Mouse (Mus musculus) erythroid progenitor cell, adult 5-6 weeks (primary cell): ENCODE measurements around the gene Nckap5. TPM values are rescaled to one million over a fixed set of nuclear protein-coding genes. Genes with fewer than 3 reads are reported as not detected.

Experiments
- ATAC-seq: replicated peaks from 2 replicates; pipeline ENCODE4 v1.8.0; 2016; ENCODE audit warnings: moderate number of reproducible peaks, mild to moderate bottlenecking, moderate TSS enrichment, inconsistent platforms; ENCODE audit not compliant: poor library complexity, low FRiP score, severe bottlenecking
- total RNA-seq, 2 experiments: library from RNA; stranded (forward) in 1 of 2; stranded (reverse) in 1 of 2; fragments of 150-400 nt in 1 of 2; fragments of 186-747, 209-891 nt in 1 of 2; gene quantifications; 2 replicates each; pipeline versions ENCODE4 v1.2.3 to v1.2.4; 2015 to 2017; ENCODE audit warnings: low replicate concordance in 2 of 2

Nckap5 gene
- total RNA-seq, 2 experiments from 2014 or later = not detected

DNA sequence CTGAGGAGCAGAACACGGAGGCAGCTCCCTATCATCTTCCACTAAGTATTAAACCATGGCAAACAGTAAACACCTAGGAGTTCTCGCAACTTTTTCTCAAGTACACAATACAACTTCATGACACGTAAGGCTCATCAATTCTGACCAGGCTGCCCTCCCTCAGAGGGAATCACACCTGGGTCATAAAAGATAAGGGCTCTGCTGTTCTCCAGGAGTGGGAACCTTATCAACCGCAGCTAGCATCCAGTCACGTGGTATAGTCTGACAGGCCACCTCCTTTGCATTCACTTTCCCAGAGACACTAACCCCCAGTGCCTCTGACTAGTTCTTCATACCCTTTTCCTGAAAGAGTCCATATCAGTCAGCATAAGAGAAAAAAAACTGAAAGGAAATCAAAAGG is 179.8 kb downstream of the Nckap5 start:
- no peak for ATAC-seq

DNA sequence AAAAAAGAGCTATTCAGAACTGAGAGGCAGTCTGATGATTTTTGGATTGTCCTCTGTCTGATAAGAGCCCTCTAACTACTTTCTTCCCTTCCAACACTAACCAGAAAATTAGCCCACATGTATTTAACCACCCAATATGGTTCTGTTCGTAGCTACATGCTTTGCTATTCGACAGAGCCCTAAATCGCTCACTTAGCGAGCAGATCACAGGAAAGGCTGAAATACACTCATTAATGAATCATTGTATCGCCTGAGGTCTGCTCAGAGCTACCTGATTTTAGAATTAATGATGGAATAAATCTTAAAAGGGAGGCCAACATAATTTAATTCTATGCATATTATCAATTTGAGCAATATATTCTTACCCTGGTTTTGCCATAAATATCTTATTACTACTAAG is 187.8 kb downstream of the Nckap5 start:
- ATAC-seq = no peak

DNA sequence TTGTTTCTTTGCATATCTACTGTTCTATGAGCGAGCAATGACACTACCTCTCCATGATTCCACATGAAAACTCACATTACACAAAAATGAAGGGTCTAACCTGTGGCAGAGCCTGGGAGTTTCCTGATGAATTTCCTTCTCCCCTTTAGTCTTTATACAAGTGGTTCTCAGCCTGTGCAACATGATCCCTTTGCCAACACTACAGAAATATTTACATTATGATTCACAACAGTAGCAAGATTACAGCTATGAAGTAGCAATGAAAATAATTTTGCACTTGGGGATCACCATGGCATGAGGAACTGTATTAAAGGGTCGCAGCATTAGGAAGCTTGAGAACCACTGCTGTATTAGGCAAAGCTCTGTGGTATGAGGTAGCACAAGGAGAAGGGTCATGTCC is 191.1 kb downstream of the Nckap5 start:
- no peak for ATAC-seq

DNA sequence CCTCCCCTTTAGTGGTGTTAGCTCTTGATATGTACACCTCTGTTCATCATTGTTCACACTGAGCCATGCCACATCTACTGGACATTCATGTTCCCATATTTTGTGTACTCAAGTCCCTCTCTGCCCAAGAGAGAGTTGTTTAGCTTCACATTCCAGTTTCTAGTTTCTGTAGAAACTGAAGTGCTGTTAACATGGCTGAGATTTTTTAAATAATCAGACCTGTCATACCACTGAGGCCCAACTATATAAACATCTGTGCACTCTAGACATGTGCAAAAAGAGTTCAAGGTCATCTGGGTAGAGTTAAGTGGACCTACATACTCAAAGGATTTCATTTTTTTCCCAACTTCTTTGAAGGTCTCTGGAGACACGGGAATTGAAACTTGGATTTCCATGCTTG is 193.1 kb downstream of the Nckap5 start:
- no peak for ATAC-seq

DNA sequence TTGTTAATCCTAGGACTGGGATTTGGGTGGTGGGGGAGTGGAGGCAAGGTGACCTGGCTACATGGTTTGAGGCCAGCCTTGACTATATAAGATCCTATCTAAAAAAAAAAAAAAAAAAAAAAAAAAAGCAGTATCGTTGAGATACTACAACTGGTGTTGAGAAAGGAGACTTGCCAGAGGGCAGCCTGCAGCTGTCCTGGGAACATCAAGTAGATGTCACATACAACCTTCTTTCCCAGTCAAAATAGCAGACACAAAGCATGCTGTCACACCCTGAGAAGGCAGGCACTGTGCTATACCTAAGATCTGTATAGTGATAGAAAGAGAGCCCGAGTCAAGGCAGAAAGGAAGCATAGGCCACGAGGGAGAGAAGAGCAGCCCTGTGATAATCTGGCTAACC is 204.4 kb downstream of the Nckap5 start:
- no peak for ATAC-seq

DNA sequence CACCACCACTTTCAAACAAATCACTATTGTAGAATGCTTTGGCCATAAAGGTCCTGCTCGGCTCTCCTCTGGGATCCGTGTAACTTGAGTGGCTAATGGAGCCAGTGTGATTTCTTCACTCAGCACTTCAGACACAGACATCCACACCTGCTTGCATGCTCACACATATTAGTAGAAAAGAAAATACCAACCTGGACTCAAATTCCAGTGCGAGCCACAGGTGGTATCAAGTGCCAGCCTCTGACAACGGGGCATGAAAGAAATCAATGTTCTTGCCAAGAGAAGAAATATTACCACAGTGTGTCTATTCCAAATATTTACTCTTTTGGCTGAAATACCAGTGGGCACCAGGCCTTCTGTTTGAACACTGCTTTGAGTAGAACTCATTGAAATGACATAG is 208.6 kb downstream of the Nckap5 start:
- no peak for ATAC-seq

DNA sequence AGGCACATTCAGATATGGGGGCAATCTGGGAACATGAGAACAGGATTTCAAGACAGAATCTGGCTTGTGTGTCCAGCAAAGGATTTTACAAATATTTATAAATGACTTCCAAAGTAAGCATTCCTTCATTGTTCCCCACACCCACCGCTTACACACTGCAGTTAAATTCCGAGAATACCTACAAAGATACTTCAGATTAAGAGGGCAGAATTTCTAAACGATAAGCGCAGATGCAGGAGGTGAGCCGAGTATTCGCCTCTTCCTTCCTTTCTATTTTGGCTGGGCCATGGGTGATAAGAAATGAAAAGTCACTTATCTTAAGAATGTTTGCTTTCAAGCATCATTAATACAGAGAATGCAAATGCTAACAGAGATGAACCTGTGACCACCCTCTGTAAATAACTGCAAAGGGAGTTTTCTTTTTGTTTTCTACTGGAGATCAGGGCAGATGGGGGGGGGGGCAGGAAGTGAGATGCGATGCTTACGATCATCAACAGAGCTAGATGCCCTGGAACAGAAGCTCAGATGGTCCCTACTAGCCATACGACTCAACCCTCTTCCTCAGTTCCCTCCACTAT is 213.0 kb downstream of the Nckap5 start:
- ATAC-seq = no peak

DNA sequence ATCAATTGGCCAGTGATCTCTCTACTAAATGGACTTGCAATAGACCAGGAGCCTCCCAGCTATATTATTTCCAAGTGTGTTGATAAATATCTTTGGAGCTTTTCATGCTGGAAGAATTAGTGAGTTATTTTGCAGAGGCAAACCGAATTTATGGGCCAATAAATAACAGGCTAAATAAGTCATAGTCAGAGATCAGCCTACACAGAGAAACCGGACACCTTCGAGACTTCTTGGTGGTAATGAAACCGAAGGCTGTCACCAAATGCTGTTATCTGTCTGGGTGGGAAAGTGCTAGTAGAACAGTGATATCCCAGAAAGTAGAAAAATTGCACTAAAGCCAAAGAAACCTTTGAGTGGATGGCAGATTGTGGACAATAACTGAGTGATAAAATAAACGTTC is 213.6 kb downstream of the Nckap5 start:
- no peak for ATAC-seq

DNA sequence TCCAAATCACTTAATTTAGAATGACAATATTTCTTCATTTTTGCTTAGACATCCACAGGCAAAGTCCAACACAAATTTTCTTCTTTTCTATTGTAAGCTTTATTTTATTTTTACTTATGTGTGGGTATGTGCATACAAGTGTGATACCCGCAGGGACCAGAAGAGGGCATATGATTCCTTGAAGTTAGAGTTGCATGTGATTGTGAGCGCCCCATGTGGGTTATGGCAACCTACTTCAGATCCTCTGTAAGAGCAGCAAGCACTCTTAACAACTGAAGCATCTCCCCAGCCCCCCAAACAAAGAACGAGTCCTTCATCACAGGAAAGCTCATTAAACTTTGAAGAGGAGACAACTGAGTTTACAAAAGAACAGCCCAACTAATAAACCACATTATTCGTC is 217.7 kb downstream of the Nckap5 start:
- no peak for ATAC-seq

DNA sequence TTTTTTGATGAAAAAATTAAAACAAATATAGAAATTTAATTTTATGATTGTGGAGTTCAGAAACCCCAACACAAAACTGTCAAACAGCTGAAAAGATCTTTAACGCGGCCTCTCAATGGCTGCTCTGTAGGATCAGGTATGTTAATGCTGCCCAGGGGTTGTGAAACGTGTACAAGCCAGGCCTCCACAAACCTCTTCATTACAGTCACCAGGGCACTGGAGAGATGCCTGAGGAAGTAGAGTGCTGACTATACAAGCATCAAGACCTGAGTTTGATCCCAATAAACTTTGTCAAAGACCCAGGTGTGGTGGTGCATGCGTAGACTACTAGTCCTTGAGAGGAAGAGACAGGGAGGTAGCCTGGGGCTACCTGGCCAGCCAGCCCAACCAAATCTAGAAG is 222.0 kb downstream of the Nckap5 start:
- no peak for ATAC-seq

DNA sequence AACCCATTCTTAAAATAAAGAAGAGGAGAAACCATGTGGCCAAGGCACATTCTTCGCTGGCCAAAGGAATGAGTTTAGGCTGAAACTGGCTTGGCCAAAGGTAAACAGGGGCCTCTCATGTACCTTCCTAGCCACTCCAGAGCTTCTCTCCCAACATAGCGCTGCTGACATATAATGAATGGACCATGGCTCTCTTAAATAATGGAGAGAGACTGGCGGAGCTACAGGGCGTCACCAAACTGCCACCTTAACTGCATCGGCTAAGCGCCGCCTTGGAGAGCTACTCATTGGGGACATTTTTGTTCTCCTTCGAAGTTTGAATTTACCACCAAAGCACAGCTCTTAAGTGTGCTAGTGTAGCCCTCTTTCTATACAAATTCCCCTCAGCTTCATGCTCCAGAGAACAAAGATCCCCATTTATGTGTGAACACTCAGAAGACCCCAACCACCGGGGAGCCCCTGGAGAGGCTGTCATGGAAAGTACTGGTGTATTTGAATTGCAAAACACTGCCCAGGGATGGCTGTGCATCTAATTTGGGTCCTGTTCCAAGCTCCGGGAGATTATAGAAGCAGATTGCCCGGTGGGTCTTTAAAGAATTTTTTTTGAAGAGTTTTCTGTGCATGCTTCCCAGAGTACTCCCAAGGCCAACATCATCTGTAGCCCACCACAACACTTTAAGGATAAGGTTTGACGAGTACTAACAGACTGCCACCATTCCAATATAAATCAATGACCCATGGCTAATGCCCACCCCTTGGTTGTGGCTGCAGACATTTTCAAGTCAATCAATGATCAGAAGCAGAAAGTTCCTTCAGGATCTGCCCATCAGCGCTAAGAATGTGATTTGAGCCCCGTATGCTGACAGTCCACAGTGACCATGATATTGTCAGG is 224.2 kb downstream of the Nckap5 start:
- ATAC-seq = no peak

DNA sequence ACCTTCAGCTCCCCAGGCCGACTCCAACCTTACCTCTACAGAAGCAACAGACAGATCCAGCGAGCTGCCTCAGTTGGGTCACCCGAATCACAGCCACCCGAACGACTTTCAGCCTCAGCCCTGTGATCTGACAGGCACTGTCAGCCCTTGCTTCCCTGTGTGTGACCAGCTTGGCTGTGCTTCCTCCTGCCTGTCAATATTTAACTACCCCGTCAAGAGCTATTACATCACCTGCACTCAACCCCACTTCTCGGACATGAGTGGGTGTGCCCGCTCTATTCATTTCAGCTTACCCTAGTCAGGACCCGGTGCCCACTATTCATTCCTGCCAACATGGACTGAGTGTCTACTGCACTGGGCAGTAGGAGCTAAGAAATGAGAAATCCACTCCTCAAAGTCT is 226.0 kb downstream of the Nckap5 start:
- no peak for ATAC-seq

DNA sequence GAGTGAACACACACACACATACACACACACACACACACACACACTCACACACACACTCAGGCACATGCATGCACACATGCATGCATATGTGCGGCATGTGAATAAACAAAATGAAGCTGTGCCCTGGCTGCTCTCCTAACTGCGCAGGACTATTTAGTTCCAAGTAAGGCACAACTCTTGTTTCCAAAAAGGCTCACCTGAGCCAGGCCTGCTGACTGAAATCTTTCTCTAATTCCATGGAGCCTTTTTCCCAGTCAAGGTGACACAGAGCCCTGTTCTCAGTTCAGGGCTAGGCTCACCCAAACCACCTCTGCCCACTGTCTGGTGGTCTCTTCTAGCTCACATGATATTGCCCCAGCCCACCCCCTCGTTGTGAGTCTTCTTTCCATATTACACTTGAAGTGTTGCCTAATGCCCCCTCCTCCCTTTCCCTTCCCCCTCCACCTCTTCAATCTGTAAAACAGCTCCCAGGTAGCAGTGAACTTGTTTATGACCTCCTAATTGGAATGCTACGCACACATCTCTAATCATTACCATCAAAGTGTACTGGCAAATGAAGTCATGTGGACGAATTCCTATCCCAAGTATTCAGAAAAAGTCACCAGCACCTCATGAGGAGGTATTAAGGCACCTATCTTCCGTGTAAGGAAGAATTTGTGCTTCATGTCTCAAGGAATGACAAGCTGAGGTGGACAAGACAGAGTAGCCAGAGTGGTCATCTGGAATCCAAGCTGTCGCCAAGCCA is 226.7 kb downstream of the Nckap5 start:
- ATAC-seq = no peak

DNA sequence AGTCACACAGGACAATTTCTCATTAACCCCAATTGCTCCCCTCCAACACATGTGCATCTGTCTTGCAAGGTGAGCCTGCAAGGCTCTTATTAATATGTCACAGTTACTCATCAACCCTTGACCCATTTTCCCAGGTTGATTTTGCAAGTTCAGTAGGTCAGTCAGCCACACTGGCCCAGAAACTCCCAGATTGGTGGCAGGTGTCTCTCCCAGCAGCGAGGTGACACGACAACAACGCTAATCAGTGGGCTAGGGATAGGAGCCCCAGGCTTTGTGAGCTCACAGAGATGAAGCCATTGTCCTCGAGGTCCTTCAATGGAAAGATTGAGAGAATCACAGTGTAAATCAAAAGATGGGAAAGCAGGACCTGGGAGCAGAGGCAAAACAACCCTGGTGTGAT is 230.0 kb downstream of the Nckap5 start:
- ATAC-seq = no peak

DNA sequence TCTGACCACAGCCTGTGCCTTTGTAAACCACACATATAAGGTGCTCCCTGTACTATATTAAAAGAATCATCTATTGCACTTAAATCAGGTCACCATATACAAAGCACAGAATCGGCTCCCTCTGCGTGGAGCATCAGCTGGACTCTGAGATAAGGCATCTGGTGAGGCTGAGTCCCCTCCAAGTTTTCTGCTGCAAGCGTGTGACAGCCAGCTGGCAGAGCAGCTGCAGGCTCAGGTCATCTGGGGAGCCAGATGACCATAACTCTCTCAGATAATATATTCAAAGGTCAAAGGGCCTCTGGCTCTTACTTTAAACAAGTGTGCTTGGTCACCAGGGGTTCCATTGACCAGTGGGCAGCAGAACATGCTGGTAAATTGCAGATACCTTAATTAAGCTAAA is 233.2 kb downstream of the Nckap5 start:
- no peak for ATAC-seq

DNA sequence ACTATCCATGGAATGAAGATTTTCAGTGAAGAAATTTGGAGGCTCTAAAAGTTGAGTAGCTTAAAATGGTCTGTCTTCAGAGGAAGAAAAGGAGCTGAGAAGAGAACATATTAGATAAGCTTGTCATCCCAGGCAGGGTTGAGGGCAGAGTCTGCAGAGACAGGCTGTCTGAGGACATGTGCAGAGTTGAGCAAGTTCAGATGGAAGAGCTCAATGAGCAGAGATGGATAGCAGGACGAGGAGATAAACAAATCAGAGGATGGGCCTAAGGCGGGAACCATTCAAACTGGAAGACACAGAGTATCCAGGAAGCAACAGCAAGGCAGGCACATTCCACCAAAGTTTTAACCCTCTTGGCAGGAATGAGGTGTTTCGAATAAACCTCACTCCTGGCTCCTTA is 235.8 kb downstream of the Nckap5 start:
- ATAC-seq = no peak

DNA sequence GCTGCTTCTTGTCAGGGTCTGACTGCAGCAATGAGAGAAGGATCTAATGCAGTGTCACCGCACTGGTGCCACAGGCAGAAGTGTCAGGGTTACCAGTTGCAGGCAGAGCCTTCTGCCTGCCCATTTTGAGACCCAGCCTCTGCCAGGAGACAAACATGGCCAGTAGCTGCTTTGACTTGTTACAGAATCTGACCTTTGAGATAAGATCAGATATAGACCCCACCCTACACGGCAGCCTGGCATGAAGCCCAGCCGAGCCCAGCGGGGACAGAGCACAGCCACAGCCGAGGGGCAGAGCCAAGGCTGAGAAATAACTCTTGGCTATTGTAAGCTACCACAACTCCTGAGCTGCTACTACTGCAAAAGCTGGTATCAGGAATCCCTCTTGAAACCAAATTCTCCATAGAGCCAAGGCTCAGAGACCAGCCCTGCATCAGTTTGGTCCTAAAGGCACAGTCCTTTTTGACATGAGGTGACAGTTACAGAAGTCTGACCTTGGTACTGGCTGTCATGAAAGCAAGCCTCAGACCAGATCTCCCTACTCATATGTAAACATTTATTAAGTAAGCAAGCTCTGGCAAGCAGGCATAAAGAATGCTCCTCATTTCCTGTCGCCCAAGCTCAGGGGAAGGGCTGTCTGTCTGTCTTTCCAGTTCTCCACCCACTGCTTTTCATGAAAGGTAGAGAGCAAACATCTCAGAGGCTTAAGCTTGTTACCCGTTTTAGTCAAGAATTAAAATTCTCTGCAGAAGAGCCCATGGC is 237.4 kb downstream of the Nckap5 start:
- ATAC-seq = no peak

DNA sequence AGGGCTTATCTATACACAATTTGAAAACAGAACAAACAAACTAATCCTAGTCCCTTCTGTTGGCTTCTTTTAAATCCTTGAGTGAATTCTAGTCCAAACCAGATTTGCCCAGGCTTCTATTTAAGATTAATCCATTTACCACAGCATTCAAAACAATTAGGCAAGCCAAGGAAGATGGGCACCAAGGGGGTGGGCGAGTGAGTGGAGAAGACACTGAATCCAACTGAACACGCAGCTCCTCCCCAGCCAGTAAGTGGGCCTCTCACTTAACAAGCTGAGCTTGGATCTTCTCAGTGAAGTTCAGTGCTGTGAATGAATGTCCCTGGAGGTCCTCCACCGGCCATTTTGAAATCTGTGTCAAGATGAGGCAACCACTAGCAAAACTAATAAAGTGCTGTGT is 239.7 kb downstream of the Nckap5 start:
- no peak for ATAC-seq

DNA sequence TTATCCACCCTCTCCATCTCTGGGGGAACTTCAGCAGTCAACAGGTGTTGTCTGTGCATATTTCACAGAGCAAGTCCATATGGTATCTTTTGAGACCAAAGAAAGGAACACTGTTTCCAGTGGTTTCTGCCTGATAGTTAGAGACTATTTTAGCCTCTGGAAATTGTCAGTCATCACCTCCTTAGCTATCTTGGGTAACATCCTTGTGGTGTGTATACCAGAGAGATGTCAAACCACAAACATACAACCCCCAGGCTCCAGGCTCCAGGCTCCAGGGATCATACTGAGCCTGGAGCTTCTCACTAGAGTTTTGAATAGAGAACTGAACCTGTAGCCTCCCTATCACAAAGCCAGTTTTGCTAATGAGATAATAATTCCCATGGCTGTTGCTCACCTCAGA is 252.4 kb downstream of the Nckap5 start:
- no peak for ATAC-seq

DNA sequence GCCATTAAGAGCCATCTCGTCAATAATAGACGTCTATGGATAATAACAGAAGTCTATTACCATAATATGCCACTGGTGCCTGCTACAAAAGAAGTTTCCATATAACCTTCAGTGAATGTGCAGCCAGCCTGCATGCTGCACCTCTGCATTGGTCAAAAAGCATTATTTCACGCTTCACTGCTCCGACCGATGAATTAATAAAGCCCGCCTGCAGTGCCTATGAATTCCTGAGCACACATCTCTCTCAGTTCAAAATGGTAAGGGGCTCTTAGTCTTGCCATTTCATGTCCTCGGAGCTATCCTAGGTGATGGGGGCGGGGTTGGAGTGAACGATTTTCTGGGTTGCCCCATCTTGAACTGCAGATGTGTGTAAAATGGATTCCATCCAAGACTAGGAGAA is 256.3 kb downstream of the Nckap5 start:
- no peak for ATAC-seq
